Mouse (Mus musculus) hindlimb bud, embryonic 11.5 days (tissue): ENCODE measurements around the gene Lyrm4.

Experiments used
- DNase-seq: peaks from one replicate; pipeline ENCODE4 v3.0.0-alpha.2; 2012; ENCODE audit warnings: low read depth, low spot score; ENCODE audit errors: extremely low spot score

Gene Lyrm4

GRCm38 (mm10) chr13:36105591-36105990, 11.7 kb downstream of the Lyrm4 start:
- DNase-seq = no peak

GRCm38 (mm10) chr13:36096684-36097383, 20.5 kb downstream of the Lyrm4 start:
- no peak for DNase-seq

GRCm38 (mm10) chr13:36088168-36088567, 29.2 kb downstream of the Lyrm4 start:
- DNase-seq = no peak

GRCm38 (mm10) chr13:36087427-36087826, 29.9 kb downstream of the Lyrm4 start:
- no peak for DNase-seq

- no peak for DNase-seq
These were observed 30.5 kb downstream of the Lyrm4 start for GRCm38 (mm10) chr13:36086608-36087391.

- no peak for DNase-seq
These were observed 31.4 kb downstream of the Lyrm4 start for GRCm38 (mm10) chr13:36085971-36086370.

GRCm38 (mm10) chr13:36084701-36085100, 32.6 kb downstream of the Lyrm4 start:
- DNase-seq = no peak

- no peak for DNase-seq
These were observed 35.7 kb downstream of the Lyrm4 start for GRCm38 (mm10) chr13:36081591-36081990.

GRCm38 (mm10) chr13:36074484-36074883, 42.8 kb downstream of the Lyrm4 start:
- DNase-seq = no peak

- no peak for DNase-seq
These were observed 50.6 kb downstream of the Lyrm4 start for GRCm38 (mm10) chr13:36066676-36067075.

GRCm38 (mm10) chr13:36057489-36057888, 59.8 kb downstream of the Lyrm4 start:
- no peak for DNase-seq

- no peak for DNase-seq
These were observed 60.4 kb downstream of the Lyrm4 start for GRCm38 (mm10) chr13:36056925-36057324.

- DNase-seq = no peak
These were observed 60.8 kb downstream of the Lyrm4 start for GRCm38 (mm10) chr13:36056509-36056908.

- no peak for DNase-seq
These were observed 81.8 kb downstream of the Lyrm4 start for GRCm38 (mm10) chr13:36035528-36035927.

GRCm38 (mm10) chr13:36031959-36032358, 85.4 kb downstream of the Lyrm4 start:
- no peak for DNase-seq

GRCm38 (mm10) chr13:36019309-36020274, 97.7 kb downstream of the Lyrm4 start:
- DNase-seq = peak; percentile 77

GRCm38 (mm10) chr13:36018017-36018416, 99.3 kb downstream of the Lyrm4 start:
- no peak for DNase-seq

GRCm38 (mm10) chr13:36015636-36016035, 101.7 kb downstream of the Lyrm4 start:
- DNase-seq = no peak

GRCm38 (mm10) chr13:36009981-36010380, 107.3 kb downstream of the Lyrm4 start:
- no peak for DNase-seq

GRCm38 (mm10) chr13:36000798-36001197, 116.5 kb downstream of the Lyrm4 start:
- DNase-seq = no peak

GRCm38 (mm10) chr13:35997606-35998005, 119.7 kb downstream of the Lyrm4 start:
- no peak for DNase-seq
